Mouse (Mus musculus) MEL-GATA-1-ER (cell line): ENCODE results near the gene Scai.
A peak's percentile ranks its signal among the peaks of the same experiment; 100 is the strongest.
"Not testable (repeated sequence)": the region's sequence is repeated elsewhere in the genome, so short reads cannot be mapped to it uniquely, and the experiment has no call there.

Source experiments
- DNase-seq: peaks from one replicate; pipeline ENCODE4 v3.0.0-alpha.2; 2012; ENCODE audit warnings: low read depth; ENCODE audit errors: extremely low read depth

The Scai gene

GRCm38 (mm10) chr2:39140586-39141455 is 49.7 kb downstream of the Scai start:
- no peak for DNase-seq

GRCm38 (mm10) chr2:39129526-39130326 is 60.8 kb downstream of the Scai start:
- peak; percentile 36 for DNase-seq

- DNase-seq, result no peak
Observed at GRCm38 (mm10) chr2:39124167-39124566, 66.4 kb downstream of the Scai start.

- DNase-seq, result no peak
Observed at GRCm38 (mm10) chr2:39121137-39121536, 69.4 kb downstream of the Scai start.

- no peak for DNase-seq
Observed at GRCm38 (mm10) chr2:39116583-39116982, 74.0 kb downstream of the Scai start.

GRCm38 (mm10) chr2:39114093-39114492 is 76.4 kb downstream of the Scai start:
- DNase-seq, result no peak

GRCm38 (mm10) chr2:39110514-39110913 is 80.0 kb downstream of the Scai start:
- no peak for DNase-seq

GRCm38 (mm10) chr2:39109712-39110111 is 80.8 kb downstream of the Scai start:
- DNase-seq, result not testable (repeated sequence)

- not testable (repeated sequence) for DNase-seq
Observed at GRCm38 (mm10) chr2:39099951-39100350, 90.6 kb downstream of the Scai start.

GRCm38 (mm10) chr2:39097993-39098392 is 92.5 kb downstream of the Scai start:
- DNase-seq, result peak; percentile 21

- DNase-seq, result no peak
Observed at GRCm38 (mm10) chr2:39091966-39092365, 98.6 kb downstream of the Scai start.

GRCm38 (mm10) chr2:39082706-39083105 is 107.8 kb downstream of the Scai start:
- DNase-seq, result no peak

- no peak for DNase-seq
Observed at GRCm38 (mm10) chr2:39070666-39071065, 119.9 kb downstream of the Scai start.

- no peak for DNase-seq
Observed at GRCm38 (mm10) chr2:39069096-39069495, 121.4 kb downstream of the Scai start.

- peak; percentile 68 for DNase-seq
Observed at GRCm38 (mm10) chr2:39065400-39065987, 125.0 kb downstream of the Scai start, which contains the start of gene Golga1. Golga1 (minus strand) TSS chr2:39065541.

GRCm38 (mm10) chr2:39064687-39065399 is 125.7 kb downstream of the Scai start:
- DNase-seq, result no peak

- no peak for DNase-seq
Observed at GRCm38 (mm10) chr2:39048515-39048914, 142.0 kb downstream of the Scai start.

GRCm38 (mm10) chr2:39040215-39040614 is 150.3 kb downstream of the Scai start:
- no peak for DNase-seq

- DNase-seq, result no peak
Observed at GRCm38 (mm10) chr2:39031611-39032010, 158.9 kb downstream of the Scai start.

GRCm38 (mm10) chr2:39020004-39020403 is 170.5 kb downstream of the Scai start:
- DNase-seq, result no peak

- no peak for DNase-seq
Observed at GRCm38 (mm10) chr2:39016581-39016980, 174.0 kb downstream of the Scai start.
